Mouse (Mus musculus) liver, postnatal 0 days (tissue): Measurements from ENCODE around the gene Magi2.

Experiments used
- CTCF ChIP-seq: sonication (generic); IDR thresholded peaks from 2 replicates; pipeline ENCODE4 v1.5.1; 2016; ENCODE audit warnings: antibody characterized with exemption, low read depth
- EP300 ChIP-seq: IDR thresholded peaks from 2 replicates; pipeline ENCODE4 v1.6.1; 2016; ENCODE audit warnings: antibody characterized with exemption, low read depth, mild to moderate bottlenecking

GRCm38 (mm10) chr5:20082368-20082767 lies 855.5 kb downstream of the Magi2 start:
- no peak for TF ChIP-seq CTCF
- TF ChIP-seq EP300 = no peak
